Mouse (Mus musculus) heart, adult 2 months (tissue): ENCODE data around the gene Chrnd. TPM values are rescaled to one million over a fixed set of nuclear protein-coding genes. Genes with fewer than 3 reads are reported as not detected.
A peak's percentile ranks its signal among the peaks of the same experiment; 100 is the strongest.

Experiments used
- DNase-seq, 2 experiments: peaks; one replicate each; pipeline ENCODE4 v3.0.0; 2021
- H3K27ac ChIP-seq: fragments of 200-600 bp; 2 replicates; pipeline ENCODE4 v1.8.1; 2022
- H3K27me3 ChIP-seq: fragments of 200-500 bp; 2 replicates; pipeline ENCODE4 v1.6.1; 2012; ENCODE audit warnings: mild to moderate bottlenecking, low read length, inconsistent platforms, mixed read lengths; ENCODE audit not compliant: control insufficient read depth, insufficient read depth
- H3K36me3 ChIP-seq: fragments of 200-500 bp; 2 replicates; pipeline ENCODE4 v1.6.1; 2012; ENCODE audit warnings: low read length, inconsistent platforms; ENCODE audit not compliant: control insufficient read depth, insufficient read depth
- H3K4me1 ChIP-seq: fragments of 200-500 bp; 2 replicates; pipeline ENCODE4 v1.6.1; 2011; ENCODE audit warnings: low read length; ENCODE audit not compliant: control insufficient read depth, insufficient read depth
- H3K4me3 ChIP-seq: fragments of 200-600 bp; 2 replicates; pipeline ENCODE4 v1.8.1; 2022
- H3K79me2 ChIP-seq: fragments of 200-500 bp; replicated peaks from 2 replicates; pipeline ENCODE4 v1.6.1; 2012; ENCODE audit warnings: mild to moderate bottlenecking, inconsistent platforms, low read length, moderate library complexity, mixed read lengths; ENCODE audit not compliant: control insufficient read depth, insufficient read depth
- H3K9ac ChIP-seq: fragments of 200-500 bp; 2 replicates; pipeline ENCODE4 v1.6.1; 2012; ENCODE audit warnings: low read depth, mild to moderate bottlenecking, control low read depth, inconsistent platforms, low read length, mixed read lengths
- CTCF ChIP-seq: fragments of 200-600 bp; IDR thresholded peaks from 2 replicates; pipeline ENCODE4 v1.8.1; 2022; ENCODE audit warnings: antibody characterized with exemption, mild to moderate bottlenecking, moderate library complexity
- EP300 ChIP-seq: fragments of 200-500 bp; IDR thresholded peaks from 2 replicates; pipeline ENCODE4 v1.6.1; 2011; ENCODE audit warnings: low read depth, low read length, control low read depth; ENCODE audit not compliant: insufficient read depth
- POLR2A ChIP-seq: fragments of 200-500 bp; IDR thresholded peaks from 2 replicates; pipeline ENCODE4 v1.6.1; 2011; ENCODE audit warnings: mild to moderate bottlenecking, low read depth, low read length, control low read depth; ENCODE audit not compliant: insufficient read depth
- WGBS: fragments of 180-500 bp; shearing (Covaris S2); methylation state at CpG from one replicate; pipeline ENCODE4 v1.1.7; 2018; 5-methylcytosine and 5-hydroxymethylcytosine counted together
- intact Hi-C: fragments of 180-260 bp; cut with DNase I; formaldehyde crosslinking; loops from one replicate; pipeline ENCODE4 v1.15.1; 2025
- polyA plus RNA-seq: library from polyadenylated mRNA; depleted of rRNA; stranded (reverse); fragments of >200 nt; gene quantifications from 2 replicates; pipeline ENCODE4 v1.2.3, GENCODE M21; 2012
- total RNA-seq, 2 experiments: library from RNA; stranded (reverse); gene quantifications; 2 replicates each; pipeline ENCODE4 v1.2.3; 2021

Gene Chrnd
- total and polyA plus RNA-seq, 3 experiments = not detected

GRCm38 (mm10) chr1:87180896-87181295 is 9.5 kb upstream of the Chrnd start:
- Histone ChIP-seq H3K4me1 (peaks cover 2% of the 10 kb centered on the region), H3K36me3 (no peaks in the 10 kb centered on the region), H3K9ac (no peak overlapping the region), H3K79me2 (no peaks in the 10 kb centered on the region), H3K4me3 (no peak overlapping the region), H3K27me3 (peaks cover 2% of the 10 kb centered on the region; the same call in 1 of the 2 replicates), H3K27ac (no peak overlapping the region)
- WGBS = 20% methylated on average over 5 of the region's 5 CpGs
- intact Hi-C loops = loop anchor here (10.0 kb wide), 1 partner anchor 136 kb away; no protein-coding TSS in a partner anchor
- TF ChIP-seq POLR2A (no peak), EP300 (no peak), CTCF (no peak)
- DNase-seq = no peak

- TF ChIP-seq CTCF (no peak), POLR2A (no peak), EP300 (no peak)
- H3K27me3 ChIP-seq = peaks cover 5% of the 10 kb centered on the region; the same call in 1 of the 2 replicates
- intact Hi-C loops = loop anchor here (10.0 kb wide), 1 partner anchor 138 kb away; no protein-coding TSS in a partner anchor
- no peak for DNase-seq
- peaks cover 2% of the 10 kb centered on the region for H3K4me1 ChIP-seq
- WGBS = 67% methylated on average over 9 of the region's 9 CpGs
- H3K9ac ChIP-seq = no peak within 1 kb of the TSS
- H3K27ac ChIP-seq = no peak within 1 kb of the TSS
- no peaks in the 10 kb centered on the region for H3K36me3 ChIP-seq
- no peak within 1 kb of the TSS for H3K4me3 ChIP-seq
- no peaks in the 10 kb centered on the region for H3K79me2 ChIP-seq
These were observed 7.4 kb upstream of the Chrnd start, which contains the start of gene Prss56 for GRCm38 (mm10) chr1:87183013-87183412. TSS of gene Prss56 (plus strand) at chr1:87183313.

- no peak for DNase-seq
- Histone ChIP-seq H3K79me2 (no peaks in the 10 kb centered on the region), H3K36me3 (no peaks in the 10 kb centered on the region), H3K4me1 (peaks cover 2% of the 10 kb centered on the region), H3K27ac (no peak overlapping the region), H3K9ac (no peak overlapping the region), H3K27me3 (peaks cover 5% of the 10 kb centered on the region; the same call in 1 of the 2 replicates), H3K4me3 (no peak overlapping the region)
- WGBS = 31% methylated on average over 15 of the region's 15 CpGs
- TF ChIP-seq CTCF (no peak), EP300 (no peak), POLR2A (no peak)
- intact Hi-C loops = loop anchor here (10.0 kb wide), 1 partner anchor 139 kb away; no protein-coding TSS in a partner anchor
These were observed 6.2 kb upstream of the Chrnd start for GRCm38 (mm10) chr1:87183998-87184750.

GRCm38 (mm10) chr1:87184751-87185139 is 5.7 kb upstream of the Chrnd start:
- Histone ChIP-seq H3K4me3 (no peak overlapping the region), H3K27me3 (peaks cover 5% of the 10 kb centered on the region; the same call in 1 of the 2 replicates), H3K36me3 (no peaks in the 10 kb centered on the region), H3K4me1 (peaks cover 2% of the 10 kb centered on the region), H3K9ac (no peak overlapping the region), H3K79me2 (no peaks in the 10 kb centered on the region), H3K27ac (no peak overlapping the region)
- peak; percentile 64 to 77 for DNase-seq
- no peak for TF ChIP-seq EP300
- TF ChIP-seq CTCF = peak; percentile 74
- intact Hi-C loops = loop anchor here (1.0 to 10.0 kb wide), 4 partner anchors 10 to 532 kb away; no protein-coding TSS in a partner anchor
- 11% methylated on average over 20 of the region's 20 CpGs for WGBS

GRCm38 (mm10) chr1:87185526-87185925 is 4.9 kb upstream of the Chrnd start:
- no peak overlapping the region for H3K4me3 ChIP-seq
- WGBS = 13% methylated on average over 13 of the region's 13 CpGs
- H3K4me1 ChIP-seq = peaks cover 2% of the 10 kb centered on the region
- peaks cover 5% of the 10 kb centered on the region; the same call in 1 of the 2 replicates for H3K27me3 ChIP-seq
- H3K27ac ChIP-seq = no peak overlapping the region
- TF ChIP-seq EP300 = no peak
- no peak for TF ChIP-seq POLR2A
- no peak for TF ChIP-seq CTCF
- intact Hi-C loops = loop anchor here (1.0 to 10.0 kb wide), 4 partner anchors 11 to 533 kb away; no protein-coding TSS in a partner anchor
- H3K36me3 ChIP-seq = no peaks in the 10 kb centered on the region
- H3K9ac ChIP-seq = no peak overlapping the region
- no peaks in the 10 kb centered on the region for H3K79me2 ChIP-seq
- no peak for DNase-seq
